Mouse (Mus musculus): ENCODE results near the gene Armh1. TPM values are rescaled to one million over a fixed set of nuclear protein-coding genes. Genes with fewer than 3 reads are reported as not detected.

Armh1 gene
- polyA plus RNA-seq, 1 experiment from 2014 or later, result 0.65 TPM

DNA sequence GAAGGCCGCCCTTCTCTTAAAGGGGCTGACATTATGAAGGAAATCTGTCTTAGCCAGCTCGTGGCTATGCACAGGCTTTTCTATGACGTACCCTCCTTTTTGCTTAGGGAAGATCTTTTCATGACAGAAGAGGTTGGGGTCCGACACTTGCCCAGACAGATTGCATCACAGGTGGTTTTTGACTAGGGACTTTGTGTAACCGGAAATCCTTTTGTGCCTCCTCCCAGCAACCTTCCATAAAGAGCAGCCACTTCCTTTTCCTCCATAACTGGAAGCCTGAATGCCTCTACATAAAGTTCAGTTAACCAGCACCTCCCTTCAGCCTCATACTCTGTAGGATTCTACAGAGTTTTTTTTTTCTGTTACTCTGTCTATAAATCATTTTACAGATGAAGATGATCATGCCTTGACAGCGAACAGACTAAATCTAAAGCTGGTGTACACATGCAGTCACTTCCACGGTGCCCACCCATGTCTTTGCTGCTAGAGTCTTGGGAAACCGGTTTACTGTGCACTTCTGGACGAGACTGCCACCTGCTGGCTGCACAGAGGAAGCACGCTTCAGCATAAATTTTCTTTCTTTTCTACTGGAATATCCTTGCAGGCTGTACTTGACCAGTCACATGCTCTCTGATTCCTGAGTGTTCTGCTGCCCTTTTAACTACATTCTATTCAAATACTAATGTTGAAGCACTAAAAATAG, 33.3 kb downstream of the Armh1 start:
- ATAC-seq, result peak; percentile 73
- no peaks in the 10 kb centered on the region for H3K27me3 ChIP-seq (replicated peaks; ENCODE audit: control insufficient read depth, insufficient read depth, low read length)

GRCm38 (mm10) chr4:117217029-117217428, 34.9 kb downstream of the Armh1 start:
- no peaks in the 10 kb centered on the region for H3K9me3 ChIP-seq (ENCODE audit: control insufficient read depth, low read length)
- 67% methylated on average over 5 of the region's 5 CpGs for WGBS
- no peak for ATAC-seq
- no peak overlapping the region for H3K4me3 ChIP-seq (replicated peaks; ENCODE audit: low read length)
- H3K4me1 ChIP-seq (replicated peaks; ENCODE audit: control insufficient read depth, insufficient read depth, low read length), result no peaks in the 10 kb centered on the region
- no peak overlapping the region for H3K4me2 ChIP-seq (ENCODE audit: low read length)
- no peak overlapping the region for H3K27ac ChIP-seq (ENCODE audit: low read length)
- no peaks in the 10 kb centered on the region for H3K36me3 ChIP-seq (ENCODE audit: control insufficient read depth, insufficient read depth)
- H3K27me3 ChIP-seq (replicated peaks; ENCODE audit: control insufficient read depth, insufficient read depth, low read length), result no peaks in the 10 kb centered on the region
- H3K9ac ChIP-seq (replicated peaks; ENCODE audit: low read depth, low read length), result no peak overlapping the region

More for the DNA sequence above, 33.3 kb downstream of the Armh1 start:
- no peak overlapping the region for H3K27ac ChIP-seq (ENCODE audit: low read length)
- H3K9me3 ChIP-seq (ENCODE audit: control insufficient read depth, low read length), result no peaks in the 10 kb centered on the region
- no peaks in the 10 kb centered on the region for H3K4me1 ChIP-seq (replicated peaks; ENCODE audit: control insufficient read depth, insufficient read depth, low read length)
- WGBS, result 36% methylated on average over 10 of the region's 10 CpGs
- no peaks in the 10 kb centered on the region for H3K36me3 ChIP-seq (ENCODE audit: control insufficient read depth, insufficient read depth)
- no peak overlapping the region for H3K4me2 ChIP-seq (ENCODE audit: low read length)
- no peak overlapping the region for H3K9ac ChIP-seq (replicated peaks; ENCODE audit: low read depth, low read length)
- no peak overlapping the region for H3K4me3 ChIP-seq (replicated peaks; ENCODE audit: low read length)

DNA sequence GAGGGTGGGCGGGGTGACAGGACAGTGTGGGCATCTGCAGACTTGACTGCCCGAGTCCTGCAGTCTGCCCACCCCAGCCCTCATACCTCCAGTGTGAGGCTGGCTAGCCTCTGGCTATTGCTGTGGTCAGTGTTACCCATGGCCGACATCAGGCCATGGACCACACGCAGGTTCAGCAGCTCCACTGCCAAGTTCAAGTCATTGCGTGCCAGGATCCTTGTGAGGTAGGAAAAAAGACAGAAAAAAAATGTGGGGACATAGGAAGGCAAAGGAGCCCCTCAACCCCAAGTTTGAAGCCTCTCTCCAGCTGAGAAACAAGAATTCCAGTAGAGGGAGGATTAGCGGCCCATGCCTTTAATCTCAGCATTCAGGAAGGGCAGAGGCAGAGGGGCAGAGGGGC, 37.7 kb downstream of the Armh1 start:
- WGBS, result 85% methylated on average over 6 of the region's 6 CpGs
- Histone ChIP-seq H3K9me3 (ENCODE audit: control insufficient read depth, low read length) (no peaks in the 10 kb centered on the region), H3K27me3 (replicated peaks; ENCODE audit: control insufficient read depth, insufficient read depth, low read length) (no peaks in the 10 kb centered on the region), H3K9ac (replicated peaks; ENCODE audit: low read depth, low read length) (no peak overlapping the region), H3K27ac (ENCODE audit: low read length) (no peak overlapping the region), H3K4me3 (replicated peaks; ENCODE audit: low read length) (no peak overlapping the region), H3K4me2 (ENCODE audit: low read length) (no peak overlapping the region), H3K36me3 (ENCODE audit: control insufficient read depth, insufficient read depth) (no peaks in the 10 kb centered on the region), H3K4me1 (replicated peaks; ENCODE audit: control insufficient read depth, insufficient read depth, low read length) (no peaks in the 10 kb centered on the region)
- no peak for ATAC-seq

GRCm38 (mm10) chr4:117210147-117211074, 41.5 kb downstream of the Armh1 start:
- ATAC-seq, result no peak
- no peaks in the 10 kb centered on the region for H3K27me3 ChIP-seq (replicated peaks; ENCODE audit: control insufficient read depth, insufficient read depth, low read length)
- no peaks in the 10 kb centered on the region for H3K36me3 ChIP-seq (ENCODE audit: control insufficient read depth, insufficient read depth)
- no peaks in the 10 kb centered on the region for H3K4me1 ChIP-seq (replicated peaks; ENCODE audit: control insufficient read depth, insufficient read depth, low read length)
- 3% methylated on average over 20 of the region's 20 CpGs for WGBS
- H3K4me3 ChIP-seq (replicated peaks; ENCODE audit: low read length), result no peak overlapping the region
- peak overlapping the region; percentile 9; the same call in 1 of the 2 replicates for H3K4me2 ChIP-seq (ENCODE audit: low read length)
- no peaks in the 10 kb centered on the region for H3K9me3 ChIP-seq (ENCODE audit: control insufficient read depth, low read length)
- H3K9ac ChIP-seq (replicated peaks; ENCODE audit: low read depth, low read length), result no peak overlapping the region
- no peak overlapping the region for H3K27ac ChIP-seq (ENCODE audit: low read length)

DNA sequence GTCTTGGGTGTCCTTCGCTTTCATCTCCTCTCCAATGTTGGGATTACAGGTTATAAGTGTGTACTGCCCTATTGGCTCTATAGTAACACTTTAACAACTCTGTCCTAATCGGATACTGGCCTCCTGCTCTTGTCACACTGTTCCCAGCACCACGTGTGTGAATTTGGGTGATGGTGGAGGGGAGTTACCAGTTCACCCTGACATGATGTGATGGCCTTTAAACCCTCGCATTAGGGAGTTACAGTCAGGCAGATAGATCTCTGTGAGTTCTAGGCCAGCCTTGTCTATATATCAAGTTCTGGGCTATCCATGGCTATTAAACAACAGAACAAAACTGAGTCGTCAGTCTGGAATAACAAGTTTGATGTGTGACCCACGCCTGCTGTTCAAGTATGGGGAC, 42.3 kb downstream of the Armh1 start:
- H3K27ac ChIP-seq (ENCODE audit: low read length), result no peak overlapping the region
- 82% methylated on average over 6 of the region's 6 CpGs for WGBS
- ATAC-seq, result no peak
- no peaks in the 10 kb centered on the region for H3K36me3 ChIP-seq (ENCODE audit: control insufficient read depth, insufficient read depth)
- H3K4me3 ChIP-seq (replicated peaks; ENCODE audit: low read length), result no peak overlapping the region
- H3K27me3 ChIP-seq (replicated peaks; ENCODE audit: control insufficient read depth, insufficient read depth, low read length), result no peaks in the 10 kb centered on the region
- no peaks in the 10 kb centered on the region for H3K4me1 ChIP-seq (replicated peaks; ENCODE audit: control insufficient read depth, insufficient read depth, low read length)
- no peak overlapping the region for H3K9ac ChIP-seq (replicated peaks; ENCODE audit: low read depth, low read length)
- no peak overlapping the region for H3K4me2 ChIP-seq (ENCODE audit: low read length)
- no peaks in the 10 kb centered on the region for H3K9me3 ChIP-seq (ENCODE audit: control insufficient read depth, low read length)

DNA sequence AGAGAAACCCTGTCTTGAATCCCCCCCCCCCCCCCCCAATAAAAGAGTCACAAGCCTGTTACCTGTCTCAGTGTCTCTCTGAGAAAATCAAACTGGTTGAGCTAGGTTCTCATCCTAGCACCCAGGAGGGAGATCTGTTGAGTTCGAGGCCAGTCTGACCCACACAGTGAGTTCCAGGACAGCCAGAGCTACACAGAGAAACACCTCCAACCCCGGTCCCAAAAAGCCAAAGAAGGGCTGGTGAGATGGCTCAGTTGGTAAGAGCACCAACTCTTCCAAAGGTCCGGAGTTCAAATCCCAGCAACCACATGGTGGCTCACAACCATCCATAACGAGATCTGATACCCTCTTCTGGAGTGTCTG, 49.0 kb downstream of the Armh1 start:
- no peaks in the 10 kb centered on the region for H3K27me3 ChIP-seq (replicated peaks; ENCODE audit: control insufficient read depth, insufficient read depth, low read length)
- no peak overlapping the region for H3K27ac ChIP-seq (ENCODE audit: low read length)
- H3K4me1 ChIP-seq (replicated peaks; ENCODE audit: control insufficient read depth, insufficient read depth, low read length), result peaks cover 4% of the 10 kb centered on the region; the same call in 1 of the 2 replicates
- no peak overlapping the region for H3K9ac ChIP-seq (replicated peaks; ENCODE audit: low read depth, low read length)
- no peak overlapping the region for H3K4me2 ChIP-seq (ENCODE audit: low read length)
- H3K36me3 ChIP-seq (ENCODE audit: control insufficient read depth, insufficient read depth), result no peaks in the 10 kb centered on the region
- no peaks in the 10 kb centered on the region for H3K9me3 ChIP-seq (ENCODE audit: control insufficient read depth, low read length)
- no peak overlapping the region for H3K4me3 ChIP-seq (replicated peaks; ENCODE audit: low read length)
- no peak for ATAC-seq
- 61% methylated on average over 4 of the region's 4 CpGs for WGBS

- WGBS, result under 1% methylated on average over 25 of the region's 25 CpGs
These were observed 49.6 kb downstream of the Armh1 start for GRCm38 (mm10) chr4:117202046-117202991.

GRCm38 (mm10) chr4:117191804-117192203, 60.1 kb downstream of the Armh1 start:
- no peak overlapping the region for H3K9ac ChIP-seq (replicated peaks; ENCODE audit: low read depth, low read length)
- no peak overlapping the region for H3K4me2 ChIP-seq (ENCODE audit: low read length)
- no peaks in the 10 kb centered on the region for H3K36me3 ChIP-seq (ENCODE audit: control insufficient read depth, insufficient read depth)
- H3K4me1 ChIP-seq (replicated peaks; ENCODE audit: control insufficient read depth, insufficient read depth, low read length), result peaks cover 8% of the 10 kb centered on the region; the same call in 1 of the 2 replicates
- no peak overlapping the region for H3K4me3 ChIP-seq (replicated peaks; ENCODE audit: low read length)
- H3K9me3 ChIP-seq (ENCODE audit: control insufficient read depth, low read length), result no peaks in the 10 kb centered on the region
- no peaks in the 10 kb centered on the region for H3K27me3 ChIP-seq (replicated peaks; ENCODE audit: control insufficient read depth, insufficient read depth, low read length)
- ATAC-seq, result no peak
- no peak overlapping the region for H3K27ac ChIP-seq (ENCODE audit: low read length)
- 93% methylated on average over 14 of the region's 14 CpGs for WGBS

More at GRCm38 (mm10) chr4:117202046-117202991, 49.6 kb downstream of the Armh1 start:
- peak overlapping the region; percentile 20; the same call in 1 of the 2 replicates for H3K9ac ChIP-seq (replicated peaks; ENCODE audit: low read depth, low read length)
- H3K27ac ChIP-seq (ENCODE audit: low read length), result 0 out of 2 replicates have a peak overlapping the region, but pooled peaks have one; percentile 20
- peak overlapping the region; percentile 46 for H3K4me2 ChIP-seq (ENCODE audit: low read length)
- H3K36me3 ChIP-seq (ENCODE audit: control insufficient read depth, insufficient read depth), result no peaks in the 10 kb centered on the region
- no peaks in the 10 kb centered on the region for H3K27me3 ChIP-seq (replicated peaks; ENCODE audit: control insufficient read depth, insufficient read depth, low read length)
- H3K9me3 ChIP-seq (ENCODE audit: control insufficient read depth, low read length), result no peaks in the 10 kb centered on the region
- ATAC-seq, result peak; percentile 61; the same call in 1 of the 2 replicates
- H3K4me3 ChIP-seq (replicated peaks; ENCODE audit: low read length), result peak overlapping the region; percentile 32
- H3K4me1 ChIP-seq (replicated peaks; ENCODE audit: control insufficient read depth, insufficient read depth, low read length), result peaks cover 4% of the 10 kb centered on the region; the same call in 1 of the 2 replicates

All from forebrain, embryonic 16.5 days (tissue).